In the genomic region with DNA sequence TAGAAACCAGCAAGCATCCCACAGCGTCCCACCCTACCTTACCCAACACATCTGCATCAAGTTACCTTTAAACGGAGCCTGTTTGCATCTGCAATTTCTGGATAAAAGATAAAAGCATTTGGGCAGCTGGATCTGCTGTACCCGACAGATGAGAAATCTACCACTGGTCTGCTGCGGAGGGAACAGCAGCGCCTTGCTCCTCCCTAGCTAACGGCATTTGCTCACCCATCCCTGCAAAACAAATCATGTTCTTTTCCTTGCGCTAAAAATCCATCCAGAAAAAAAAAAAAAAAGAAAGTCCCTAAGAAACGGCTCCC, we compare ENCODE assay signal across 8 mouse cellular contexts. TPM values are rescaled to one million over a fixed set of nuclear protein-coding genes. Genes with fewer than 3 reads are reported as not detected.
A peak's percentile ranks its signal among the peaks of the same experiment; 100 is the strongest.
DNase-seq lines count a peak whose midpoint lies in the region; ATAC-seq and TF ChIP-seq lines count a peak whose summit lies in the region.

No protein-coding gene starts in this region.

- H3K9ac ChIP-seq in kidney, embryonic 15.5 days = peak overlapping the region; percentile 50; the same call in 1 of the 2 replicates
- no peak overlapping the region for H3K9ac ChIP-seq in intestine, embryonic 14.5 days (ENCODE audit: low read length)
- H3K9ac ChIP-seq in midbrain, postnatal 0 days (replicated peaks; ENCODE audit: low read length, poor library complexity, severe bottlenecking) = peak overlapping the region; percentile 33; the same call in 1 of the 2 replicates

- peak overlapping the region; percentile 97 for H3K4me2 ChIP-seq in kidney, embryonic 15.5 days
- peak overlapping the region; percentile 88 for H3K4me2 ChIP-seq in intestine, embryonic 14.5 days (ENCODE audit: low read length)
- peak overlapping the region; percentile 96 for H3K4me2 ChIP-seq in midbrain, postnatal 0 days (ENCODE audit: low read depth, low read length, poor library complexity, severe bottlenecking)

- TF ChIP-seq POLR2A in embryonic fibroblast, embryonic 13.5 days (IDR thresholded peaks at IDR 0.05; ENCODE audit: low read depth, low read length) = no peak

- H3K36me3 ChIP-seq in kidney, embryonic 15.5 days = no peaks in the 10 kb centered on the region
- no peaks in the 10 kb centered on the region for H3K36me3 ChIP-seq in intestine, embryonic 14.5 days (ENCODE audit: control insufficient read depth, insufficient read depth, low read length)
- H3K36me3 ChIP-seq in midbrain, postnatal 0 days (ENCODE audit: insufficient read depth, low read length) = no peaks in the 10 kb centered on the region

- H3K27me3 ChIP-seq in kidney, embryonic 15.5 days = peaks cover 39% of the 10 kb centered on the region
- H3K27me3 ChIP-seq in intestine, embryonic 14.5 days (replicated peaks; ENCODE audit: control insufficient read depth, insufficient read depth, low read length) = peaks cover 16% of the 10 kb centered on the region
- H3K27me3 ChIP-seq in midbrain, postnatal 0 days (ENCODE audit: insufficient read depth, low read length) = peaks cover 9% of the 10 kb centered on the region; the same call in 1 of the 2 replicates

- H3K27ac ChIP-seq in kidney, embryonic 15.5 days = no peak overlapping the region
- no peak overlapping the region for H3K27ac ChIP-seq in embryonic fibroblast, embryonic 13.5 days (ENCODE audit: insufficient read depth, low read length)
- H3K27ac ChIP-seq in intestine, embryonic 14.5 days (ENCODE audit: low read depth) = no peak overlapping the region
- H3K27ac ChIP-seq in midbrain, postnatal 0 days (ENCODE audit: low read depth, low read length) = no peak overlapping the region

- DNase-seq in kidney, postnatal 36 days = no peak
- DNase-seq in intestine, embryonic 14.5 days (ENCODE audit: low spot score) = no peak
- DNase-seq in midbrain, postnatal 0 days (ENCODE audit: low spot score) = no peak
- no peak for DNase-seq in adrenal gland, postnatal 36 days
- DNase-seq in thymus, postnatal 14 days = no peak
- DNase-seq in layer of hippocampus, adult 9-10 months (ENCODE audit: low spot score) = no peak

- peak overlapping the region; percentile 50 for H3K4me3 ChIP-seq in kidney, embryonic 15.5 days (replicated peaks)
- H3K4me3 ChIP-seq in embryonic fibroblast, embryonic 13.5 days (ENCODE audit: insufficient read depth, low read length) = peak overlapping the region; percentile 6; the same call in 1 of the 2 replicates
- peak overlapping the region; percentile 43 for H3K4me3 ChIP-seq in intestine, embryonic 14.5 days (ENCODE audit: low read depth, low read length)
- peak overlapping the region; percentile 56 for H3K4me3 ChIP-seq in midbrain, postnatal 0 days (ENCODE audit: low read depth, low read length)

- H3K9me3 ChIP-seq in kidney, embryonic 15.5 days (replicated peaks) = no peaks in the 10 kb centered on the region
- H3K9me3 ChIP-seq in intestine, embryonic 14.5 days (ENCODE audit: control insufficient read depth, low read length) = no peaks in the 10 kb centered on the region
- no peaks in the 10 kb centered on the region for H3K9me3 ChIP-seq in midbrain, postnatal 0 days (ENCODE audit: low read length)

- peaks cover 19% of the 10 kb centered on the region for H3K4me1 ChIP-seq in kidney, embryonic 15.5 days
- no peaks in the 10 kb centered on the region for H3K4me1 ChIP-seq in embryonic fibroblast, embryonic 13.5 days (ENCODE audit: control insufficient read depth, insufficient read depth, low read length)
- peaks cover 7% of the 10 kb centered on the region; the same call in 1 of the 2 replicates for H3K4me1 ChIP-seq in intestine, embryonic 14.5 days (replicated peaks; ENCODE audit: control insufficient read depth, insufficient read depth, low read length)
- peaks cover 3% of the 10 kb centered on the region; the same call in 1 of the 2 replicates for H3K4me1 ChIP-seq in midbrain, postnatal 0 days (ENCODE audit: insufficient read depth, low read length)

- TF ChIP-seq CTCF in embryonic fibroblast, embryonic 13.5 days (IDR thresholded peaks at IDR 0.05; ENCODE audit: borderline replicate concordance, insufficient read depth, low read length) = no peak
- TF ChIP-seq CTCF in midbrain, postnatal 0 days (IDR thresholded peaks at IDR 0.05) = no peak

- WGBS in kidney, embryonic 15.5 days = 6% methylated on average over 8 of the region's 8 CpGs
- 8% methylated on average over 8 of the region's 8 CpGs for WGBS in intestine, embryonic 14.5 days
- WGBS in midbrain, postnatal 0 days = 5% methylated on average over 8 of the region's 8 CpGs

- no peak for ATAC-seq in kidney, embryonic 15.5 days (replicated peaks; ENCODE audit: low FRiP score)
- no peak for ATAC-seq in intestine, embryonic 14.5 days (replicated peaks; ENCODE audit: low FRiP score, low TSS enrichment, low read depth)
- no peak for ATAC-seq in midbrain, postnatal 0 days (ENCODE audit: low FRiP score)

RNA-seq across cellular contexts. Expression of a gene that starts 1.0 kb away (rescaled TPM):
- 0.92 and 1.2 TPM in 2 replicates for polyA plus RNA-seq in kidney, embryonic 15.5 days (2015; fragmentation: Nextera tagmentation; extraction: Ambion mirVana)
- 0.16 TPM in 1 of 2 replicates, not detected in the other for polyA plus RNA-seq in embryonic fibroblast, embryonic 13.5 days (2011; ENCODE audit: insufficient read length, low read depth, missing spikeins)
- 1.5 and 1.9 TPM in 2 replicates for polyA plus RNA-seq in intestine, embryonic 14.5 days (2014; fragmentation: Nextera tagmentation; extraction: Ambion mirVana)
- 36.8 and 42.2 TPM in 2 replicates for total RNA-seq in midbrain, postnatal 0 days (2014; rRNA removed)
- polyA plus RNA-seq in midbrain, postnatal 0 days (2015; fragmentation: Nextera tagmentation; extraction: Ambion mirVana) = 12.9 and 13.7 TPM in 2 replicates
- total RNA-seq in adrenal gland, postnatal 36 days (2021) = under 1 TPM; 0.26 to 0.30 TPM

Comparison
In these comparisons a context has a peak if more than half of its experiments do, and no peak if none do; other contexts are left out.
1. H3K4me3 ChIP-seq: peak in every context shown above with its lines; median percentile 56 in midbrain, postnatal 0 days; 50 in kidney, embryonic 15.5 days; 43 in intestine, embryonic 14.5 days; 6 in embryonic fibroblast, embryonic 13.5 days.